Mouse (Mus musculus) neural tube, embryonic 14.5 days (tissue): ENCODE measurements around the gene Fmnl3. TPM values are rescaled to one million over a fixed set of nuclear protein-coding genes. Genes with fewer than 3 reads are reported as not detected.
A peak's percentile ranks its signal among the peaks of the same experiment; 100 is the strongest.

Source experiments
- ATAC-seq: fragments of 200-750 bp; cut with Nextera tagmentation; 2 replicates; pipeline ENCODE4 v1.8.0; 2017; ENCODE audit warnings: low read depth, mild to moderate bottlenecking, moderate TSS enrichment, moderate library complexity
- H3K27ac ChIP-seq: fragments of 300-500 bp; sonication (generic); 2 replicates; pipeline ENCODE4 v1.5.1; 2014; ENCODE audit warnings: low read depth, mild to moderate bottlenecking, control low read depth, low read length, moderate library complexity, mixed read lengths
- H3K27me3 ChIP-seq: fragments of 300-500 bp; sonication (generic); 2 replicates; pipeline ENCODE4 v1.6.1; 2014; ENCODE audit warnings: low read length; ENCODE audit not compliant: control insufficient read depth, insufficient read depth
- H3K36me3 ChIP-seq: fragments of 300-500 bp; sonication (generic); 2 replicates; pipeline ENCODE4 v1.6.1; 2014; ENCODE audit warnings: low read length, mixed read lengths; ENCODE audit not compliant: control insufficient read depth, insufficient read depth
- H3K4me1 ChIP-seq: fragments of 300-500 bp; sonication (generic); 2 replicates; pipeline ENCODE4 v1.6.1; 2014; ENCODE audit warnings: low read length; ENCODE audit not compliant: control insufficient read depth, insufficient read depth
- H3K4me2 ChIP-seq: fragments of 300-500 bp; sonication (generic); 2 replicates; pipeline ENCODE4 v1.6.1; 2014; ENCODE audit warnings: mild to moderate bottlenecking, low read depth, low read length, control low read depth
- H3K4me3 ChIP-seq: fragments of 300-500 bp; sonication (generic); 2 replicates; pipeline ENCODE4 v1.5.1; 2014; ENCODE audit warnings: low read depth, low read length, control low read depth, mixed read lengths
- H3K9ac ChIP-seq: fragments of 300-500 bp; sonication (generic); replicated peaks from 2 replicates; pipeline ENCODE4 v1.6.1; 2014; ENCODE audit warnings: low read depth, mild to moderate bottlenecking, control low read depth, low read length, mixed read lengths
- H3K9me3 ChIP-seq: fragments of 300-500 bp; sonication (generic); 2 replicates; pipeline ENCODE4 v1.6.1; 2016; ENCODE audit warnings: low read length; ENCODE audit not compliant: control insufficient read depth
- WGBS: fragments of 180-500 bp; shearing (Covaris S2); extraction: QIAGEN DNeasy Blood & Tissue Kit; methylation state at CpG from one replicate; pipeline ENCODE4 v1.1.7; 2014; 5-methylcytosine and 5-hydroxymethylcytosine counted together
- polyA plus RNA-seq: library from polyadenylated mRNA; unstranded; fragments of >200 nt; fragmentation: Nextera tagmentation; extraction: Ambion mirVana; gene quantifications from 2 replicates; pipeline ENCODE4 v1.2.1, GENCODE M21; 2014

Fmnl3 gene
- polyA plus RNA-seq, 1 experiment from 2014 or later: 7.3 TPM

GRCm38 (mm10) chr15:99375036-99375435, 4.8 kb upstream of the Fmnl3 start:
- Histone ChIP-seq H3K4me3 (no peak overlapping the region), H3K9ac (no peak overlapping the region), H3K27me3 (no peaks in the 10 kb centered on the region), H3K4me2 (no peak overlapping the region), H3K9me3 (no peaks in the 10 kb centered on the region), H3K4me1 (no peaks in the 10 kb centered on the region), H3K36me3 (no peaks in the 10 kb centered on the region), H3K27ac (no peak overlapping the region)
- no peak for ATAC-seq
- WGBS: 96% methylated on average over 5 of the region's 5 CpGs

- ATAC-seq: no peak
- Histone ChIP-seq H3K27ac (no peak overlapping the region), H3K4me3 (no peak overlapping the region), H3K27me3 (no peaks in the 10 kb centered on the region), H3K4me2 (no peak overlapping the region), H3K9ac (no peak overlapping the region), H3K36me3 (no peaks in the 10 kb centered on the region), H3K4me1 (peaks cover 2% of the 10 kb centered on the region; the same call in 1 of the 2 replicates), H3K9me3 (no peaks in the 10 kb centered on the region)
- 83% methylated on average over 9 of the region's 9 CpGs for WGBS
Measured at GRCm38 (mm10) chr15:99372761-99373160, 2.5 kb upstream of the Fmnl3 start.

- Histone ChIP-seq H3K9ac (no peak overlapping the region), H3K4me2 (no peak overlapping the region), H3K27ac (no peak overlapping the region), H3K9me3 (no peaks in the 10 kb centered on the region), H3K27me3 (no peaks in the 10 kb centered on the region), H3K4me1 (peaks cover 2% of the 10 kb centered on the region; the same call in 1 of the 2 replicates), H3K36me3 (no peaks in the 10 kb centered on the region), H3K4me3 (no peak overlapping the region)
- ATAC-seq: no peak
- WGBS: 93% methylated on average over 7 of the region's 7 CpGs
Measured at GRCm38 (mm10) chr15:99371526-99372340, 1.5 kb upstream of the Fmnl3 start.

GRCm38 (mm10) chr15:99369391-99370171, 701 bp downstream of the Fmnl3 start:
- peak overlapping the region; percentile 80 for H3K27ac ChIP-seq
- no peaks in the 10 kb centered on the region for H3K27me3 ChIP-seq
- H3K9ac ChIP-seq: peak overlapping the region; percentile 82
- peak; percentile 1; the same call in 1 of the 2 replicates for ATAC-seq
- peak overlapping the region; percentile 53 for H3K4me2 ChIP-seq
- H3K9me3 ChIP-seq: no peaks in the 10 kb centered on the region
- WGBS: 2% methylated on average over 33 of the region's 39 CpGs
- H3K36me3 ChIP-seq: no peaks in the 10 kb centered on the region
- H3K4me3 ChIP-seq: peak overlapping the region; percentile 83
- peaks cover 2% of the 10 kb centered on the region; the same call in 1 of the 2 replicates for H3K4me1 ChIP-seq

GRCm38 (mm10) chr15:99368583-99369266, 1.6 kb downstream of the Fmnl3 start:
- Histone ChIP-seq H3K4me3 (peak overlapping the region; percentile 83; the same call in 1 of the 2 replicates), H3K27ac (no peak overlapping the region), H3K36me3 (no peaks in the 10 kb centered on the region), H3K9me3 (no peaks in the 10 kb centered on the region), H3K9ac (0 out of 2 replicates have a peak overlapping the region, but pooled peaks have one; percentile 25), H3K4me1 (peaks cover 2% of the 10 kb centered on the region; the same call in 1 of the 2 replicates), H3K27me3 (no peaks in the 10 kb centered on the region), H3K4me2 (peak overlapping the region; percentile 53)
- ATAC-seq: no peak
- WGBS: 70% methylated on average over 4 of the region's 4 CpGs

- no peak overlapping the region for H3K4me3 ChIP-seq
- H3K36me3 ChIP-seq: no peaks in the 10 kb centered on the region
- H3K4me2 ChIP-seq: no peak overlapping the region
- no peak overlapping the region for H3K9ac ChIP-seq
- no peak for ATAC-seq
- no peaks in the 10 kb centered on the region for H3K27me3 ChIP-seq
- 77% methylated on average over 8 of the region's 8 CpGs for WGBS
- no peaks in the 10 kb centered on the region for H3K9me3 ChIP-seq
- no peak overlapping the region for H3K27ac ChIP-seq
- peaks cover 2% of the 10 kb centered on the region; the same call in 1 of the 2 replicates for H3K4me1 ChIP-seq
Measured at GRCm38 (mm10) chr15:99364921-99365320, 5.4 kb downstream of the Fmnl3 start.

- H3K4me2 ChIP-seq: no peak overlapping the region
- no peak overlapping the region for H3K27ac ChIP-seq
- no peak overlapping the region for H3K4me3 ChIP-seq
- no peak overlapping the region for H3K9ac ChIP-seq
- no peaks in the 10 kb centered on the region for H3K9me3 ChIP-seq
- no peaks in the 10 kb centered on the region for H3K36me3 ChIP-seq
- 77% methylated on average over 7 of the region's 7 CpGs for WGBS
- H3K27me3 ChIP-seq: no peaks in the 10 kb centered on the region
- no peak for ATAC-seq
- peaks cover 2% of the 10 kb centered on the region; the same call in 1 of the 2 replicates for H3K4me1 ChIP-seq
Measured at GRCm38 (mm10) chr15:99364022-99364530, 6.2 kb downstream of the Fmnl3 start.

GRCm38 (mm10) chr15:99358952-99359351, 11.3 kb downstream of the Fmnl3 start:
- H3K9me3 ChIP-seq: no peaks in the 10 kb centered on the region
- 93% methylated on average over 9 of the region's 9 CpGs for WGBS
- H3K27ac ChIP-seq: no peak overlapping the region
- no peaks in the 10 kb centered on the region for H3K4me1 ChIP-seq
- H3K36me3 ChIP-seq: no peaks in the 10 kb centered on the region
- H3K4me2 ChIP-seq: no peak overlapping the region
- no peak overlapping the region for H3K9ac ChIP-seq
- no peak overlapping the region for H3K4me3 ChIP-seq
- no peaks in the 10 kb centered on the region for H3K27me3 ChIP-seq
- no peak for ATAC-seq
